Mouse (Mus musculus) forebrain, embryonic 11.5 days (tissue): ENCODE data around the gene Spn. TPM values are rescaled to one million over a fixed set of nuclear protein-coding genes. Genes with fewer than 3 reads are reported as not detected.
A peak's percentile ranks its signal among the peaks of the same experiment; 100 is the strongest.

Source experiments
- ATAC-seq: fragments of 200-750 bp; cut with Nextera tagmentation; replicated peaks from 2 replicates; pipeline ENCODE4 v1.8.0; 2017; ENCODE audit warnings: moderate TSS enrichment; ENCODE audit not compliant: low FRiP score
- DNase-seq: peaks from one replicate; pipeline ENCODE4 v3.0.0-alpha.2; 2017; ENCODE audit warnings: low spot score
- H3K27ac ChIP-seq: fragments of 300-500 bp; sonication (generic); 2 replicates; pipeline ENCODE4 v1.5.1; 2014; ENCODE audit warnings: low read depth, low read length
- H3K27me3 ChIP-seq: fragments of 300-500 bp; sonication (generic); 2 replicates; pipeline ENCODE4 v1.6.1; 2014; ENCODE audit warnings: mild to moderate bottlenecking, low read length, mixed read lengths; ENCODE audit not compliant: control insufficient read depth, insufficient read depth
- H3K36me3 ChIP-seq: fragments of 300-500 bp; sonication (generic); 2 replicates; pipeline ENCODE4 v1.6.1; 2014; ENCODE audit warnings: mild to moderate bottlenecking, low read length, moderate library complexity, mixed read lengths; ENCODE audit not compliant: control insufficient read depth, insufficient read depth
- H3K4me1 ChIP-seq: fragments of 300-500 bp; sonication (generic); replicated peaks from 2 replicates; pipeline ENCODE4 v1.6.1; 2014; ENCODE audit warnings: low read length, mixed read lengths; ENCODE audit not compliant: control insufficient read depth, insufficient read depth
- H3K4me2 ChIP-seq: fragments of 300-500 bp; sonication (generic); 2 replicates; pipeline ENCODE4 v1.6.1; 2014; ENCODE audit warnings: low read depth, mild to moderate bottlenecking, low read length, moderate library complexity, mixed read lengths; ENCODE audit not compliant: severe bottlenecking
- H3K4me3 ChIP-seq: fragments of 300-500 bp; sonication (generic); 2 replicates; pipeline ENCODE4 v1.5.1; 2014; ENCODE audit warnings: low read depth, low read length
- H3K9ac ChIP-seq: fragments of 300-500 bp; sonication (generic); 2 replicates; pipeline ENCODE4 v1.6.1; 2014; ENCODE audit warnings: low read length
- H3K9me3 ChIP-seq: fragments of 300-500 bp; sonication (generic); 2 replicates; pipeline ENCODE4 v1.6.1; 2016; ENCODE audit warnings: low read length, mixed read lengths; ENCODE audit not compliant: control insufficient read depth
- WGBS: fragments of 180-500 bp; shearing (Covaris S2); extraction: QIAGEN DNeasy Blood & Tissue Kit; methylation state at CpG from one replicate; pipeline ENCODE4 v1.1.7; 2014; 5-methylcytosine and 5-hydroxymethylcytosine counted together
- polyA plus RNA-seq: library from polyadenylated mRNA; unstranded; fragments of >200 nt; fragmentation: Nextera tagmentation; extraction: Ambion mirVana; gene quantifications from 2 replicates; pipeline ENCODE4 v1.2.1, GENCODE M21; 2014

The Spn gene
- polyA plus RNA-seq, 1 experiment from 2014 or later, result 0.11 TPM

GRCm38 (mm10) chr7:127134821-127135447, 2.7 kb downstream of the Spn start:
- H3K27me3 ChIP-seq, result no peaks in the 10 kb centered on the region
- H3K9ac ChIP-seq, result no peak overlapping the region
- 83% methylated on average over 11 of the region's 11 CpGs for WGBS
- H3K4me1 ChIP-seq, result no peaks in the 10 kb centered on the region
- no peak overlapping the region for H3K4me3 ChIP-seq
- H3K4me2 ChIP-seq, result no peak overlapping the region
- no peaks in the 10 kb centered on the region for H3K36me3 ChIP-seq
- H3K27ac ChIP-seq, result no peak overlapping the region
- no peak for DNase-seq
- ATAC-seq, result no peak
- H3K9me3 ChIP-seq, result no peaks in the 10 kb centered on the region

- Histone ChIP-seq H3K27me3 (no peaks in the 10 kb centered on the region), H3K4me2 (no peak overlapping the region), H3K9me3 (no peaks in the 10 kb centered on the region), H3K4me3 (no peak overlapping the region), H3K36me3 (no peaks in the 10 kb centered on the region), H3K27ac (no peak overlapping the region), H3K9ac (no peak overlapping the region), H3K4me1 (no peaks in the 10 kb centered on the region)
- no peak for ATAC-seq
- WGBS, result 71% methylated on average over 5 of the region's 5 CpGs
- DNase-seq, result no peak
Measured at GRCm38 (mm10) chr7:127133125-127133524, 4.5 kb downstream of the Spn start.

GRCm38 (mm10) chr7:127129638-127130037, 8.0 kb downstream of the Spn start:
- Histone ChIP-seq H3K9ac (no peak overlapping the region), H3K4me2 (no peak overlapping the region), H3K4me3 (no peak overlapping the region), H3K36me3 (no peaks in the 10 kb centered on the region), H3K9me3 (no peaks in the 10 kb centered on the region), H3K4me1 (no peaks in the 10 kb centered on the region), H3K27ac (no peak overlapping the region), H3K27me3 (no peaks in the 10 kb centered on the region)
- DNase-seq, result no peak
- no peak for ATAC-seq
- 21% methylated on average over 4 of the region's 4 CpGs for WGBS

GRCm38 (mm10) chr7:127121911-127122270, 15.7 kb downstream of the Spn start, which contains the start of gene Qprt:
TSS of gene Qprt (minus strand) at chr7:127122226.
- no peaks in the 10 kb centered on the region; the same call in 1 of the 2 replicates for H3K9me3 ChIP-seq
- peak within 1 kb of the TSS; percentile 39 for H3K4me2 ChIP-seq
- DNase-seq, result peak; percentile 55
- WGBS, result 12% methylated on average over 7 of the region's 7 CpGs
- H3K4me1 ChIP-seq, result no peaks in the 10 kb centered on the region; the same call in 1 of the 2 replicates
- peaks cover 2% of the 10 kb centered on the region; the same call in 1 of the 2 replicates for H3K27me3 ChIP-seq
- H3K9ac ChIP-seq, result peak within 1 kb of the TSS; percentile 24
- ATAC-seq, result no peak
- H3K27ac ChIP-seq, result no peak within 1 kb of the TSS
- no peaks in the 10 kb centered on the region for H3K36me3 ChIP-seq
- peak within 1 kb of the TSS; percentile 5; the same call in 1 of the 2 replicates for H3K4me3 ChIP-seq

GRCm38 (mm10) chr7:127121061-127121910, 16.3 kb downstream of the Spn start:
- H3K4me2 ChIP-seq, result peak overlapping the region; percentile 39
- no peaks in the 10 kb centered on the region; the same call in 1 of the 2 replicates for H3K4me1 ChIP-seq
- H3K36me3 ChIP-seq, result no peaks in the 10 kb centered on the region
- no peaks in the 10 kb centered on the region; the same call in 1 of the 2 replicates for H3K9me3 ChIP-seq
- ATAC-seq (no peak), DNase-seq (peak; percentile 64)
- H3K27me3 ChIP-seq, result peaks cover 2% of the 10 kb centered on the region; the same call in 1 of the 2 replicates
- H3K9ac ChIP-seq, result peak overlapping the region; percentile 24
- 5% methylated on average over 21 of the region's 21 CpGs for WGBS
- H3K4me3 ChIP-seq, result peak overlapping the region; percentile 5; the same call in 1 of the 2 replicates
- H3K27ac ChIP-seq, result no peak overlapping the region

GRCm38 (mm10) chr7:127118671-127119445, 18.8 kb downstream of the Spn start:
- peaks cover 2% of the 10 kb centered on the region; the same call in 1 of the 2 replicates for H3K27me3 ChIP-seq
- no peaks in the 10 kb centered on the region; the same call in 1 of the 2 replicates for H3K4me1 ChIP-seq
- no peaks in the 10 kb centered on the region for H3K36me3 ChIP-seq
- no peak overlapping the region for H3K27ac ChIP-seq
- DNase-seq, result no peak
- no peak overlapping the region for H3K4me3 ChIP-seq
- no peak overlapping the region for H3K9ac ChIP-seq
- no peaks in the 10 kb centered on the region for H3K9me3 ChIP-seq
- WGBS, result 57% methylated on average over 14 of the region's 14 CpGs
- ATAC-seq, result no peak
- H3K4me2 ChIP-seq, result no peak overlapping the region

GRCm38 (mm10) chr7:127117948-127118347, 19.7 kb downstream of the Spn start:
- no peak overlapping the region for H3K4me2 ChIP-seq
- H3K27ac ChIP-seq, result no peak overlapping the region
- H3K9ac ChIP-seq, result no peak overlapping the region
- WGBS, result 54% methylated on average over 5 of the region's 5 CpGs
- H3K4me1 ChIP-seq, result no peaks in the 10 kb centered on the region; the same call in 1 of the 2 replicates
- H3K4me3 ChIP-seq, result no peak overlapping the region
- ATAC-seq, result no peak
- no peaks in the 10 kb centered on the region for H3K36me3 ChIP-seq
- H3K27me3 ChIP-seq, result peaks cover 2% of the 10 kb centered on the region; the same call in 1 of the 2 replicates
- H3K9me3 ChIP-seq, result no peaks in the 10 kb centered on the region
- DNase-seq, result peak; percentile 52

GRCm38 (mm10) chr7:127116331-127116935, 21.2 kb downstream of the Spn start:
- Histone ChIP-seq H3K4me3 (no peak overlapping the region), H3K9ac (no peak overlapping the region), H3K27ac (no peak overlapping the region), H3K27me3 (no peaks in the 10 kb centered on the region; the same call in 1 of the 2 replicates), H3K36me3 (no peaks in the 10 kb centered on the region), H3K4me1 (no peaks in the 10 kb centered on the region; the same call in 1 of the 2 replicates), H3K9me3 (no peaks in the 10 kb centered on the region), H3K4me2 (no peak overlapping the region)
- DNase-seq (no peak), ATAC-seq (no peak)
- WGBS, result 64% methylated on average over 11 of the region's 11 CpGs
